Mouse (Mus musculus): Measurements from ENCODE around the gene Ppie.
"Not testable (repeated sequence)": the region's sequence is repeated elsewhere in the genome, so short reads cannot be mapped to it uniquely, and the experiment has no call there.

The Ppie gene

GRCm38 (mm10) chr4:123139513-123140154 is at the start of gene Ppie:
Gene Ppie, minus strand, starts transcription at chr4:123139951.
- peak; percentile 80 for DNase-seq (ENCODE audit: extremely low read depth, low read depth)

- no peak for DNase-seq (ENCODE audit: extremely low read depth, low read depth)
These were observed 45.1 kb upstream of the Ppie start for GRCm38 (mm10) chr4:123184816-123185215.

GRCm38 (mm10) chr4:123183239-123184056 is 43.7 kb upstream of the Ppie start:
- DNase-seq (ENCODE audit: extremely low read depth, low read depth), result no peak

- no peak for DNase-seq (ENCODE audit: extremely low read depth, low read depth)
These were observed 42.8 kb upstream of the Ppie start, which contains the start of gene Hpcal4 for GRCm38 (mm10) chr4:123182328-123183238. Gene Hpcal4, plus strand, starts transcription at chr4:123183227.

GRCm38 (mm10) chr4:123171811-123172210 is 32.1 kb upstream of the Ppie start:
- DNase-seq (ENCODE audit: extremely low read depth, low read depth), result no peak

GRCm38 (mm10) chr4:123164157-123164556 is 24.4 kb upstream of the Ppie start:
- DNase-seq (ENCODE audit: extremely low read depth, low read depth), result no peak

- peak; percentile 32 for DNase-seq (ENCODE audit: extremely low read depth, low read depth)
These were observed 22.7 kb upstream of the Ppie start for GRCm38 (mm10) chr4:123162305-123162917.

- not testable (repeated sequence) for DNase-seq (ENCODE audit: extremely low read depth, low read depth)
These were observed 21.5 kb upstream of the Ppie start for GRCm38 (mm10) chr4:123161251-123161650.

- DNase-seq (ENCODE audit: extremely low read depth, low read depth), result no peak
These were observed 20.8 kb upstream of the Ppie start for GRCm38 (mm10) chr4:123160571-123160970.

GRCm38 (mm10) chr4:123155840-123156239 is 16.1 kb upstream of the Ppie start:
- no peak for DNase-seq (ENCODE audit: extremely low read depth, low read depth)

- DNase-seq (ENCODE audit: extremely low read depth, low read depth), result no peak
These were observed 15.7 kb upstream of the Ppie start for GRCm38 (mm10) chr4:123155427-123155826.

GRCm38 (mm10) chr4:123155004-123155403 is 15.3 kb upstream of the Ppie start:
- peak; percentile 42 for DNase-seq (ENCODE audit: extremely low read depth, low read depth)

GRCm38 (mm10) chr4:123152976-123153375 is 13.2 kb upstream of the Ppie start:
- no peak for DNase-seq (ENCODE audit: extremely low read depth, low read depth)

GRCm38 (mm10) chr4:123152003-123152402 is 12.3 kb upstream of the Ppie start:
- DNase-seq (ENCODE audit: extremely low read depth, low read depth), result no peak

- no peak for DNase-seq (ENCODE audit: extremely low read depth, low read depth)
These were observed 7.8 kb upstream of the Ppie start for GRCm38 (mm10) chr4:123147446-123148150.

- no peak for DNase-seq (ENCODE audit: extremely low read depth, low read depth)
These were observed 2.2 kb downstream of the Ppie start for GRCm38 (mm10) chr4:123137551-123137950.

GRCm38 (mm10) chr4:123127051-123127450 is 12.7 kb downstream of the Ppie start:
- DNase-seq (ENCODE audit: extremely low read depth, low read depth), result no peak

GRCm38 (mm10) chr4:123126626-123127025 is 13.1 kb downstream of the Ppie start:
- no peak for DNase-seq (ENCODE audit: extremely low read depth, low read depth)

- DNase-seq (ENCODE audit: extremely low read depth, low read depth), result no peak
These were observed 18.5 kb downstream of the Ppie start for GRCm38 (mm10) chr4:123121286-123121685.

- not testable (repeated sequence) for DNase-seq (ENCODE audit: extremely low read depth, low read depth)
These were observed 23.1 kb downstream of the Ppie start for GRCm38 (mm10) chr4:123116640-123117039.
